Mouse (Mus musculus): ENCODE results near the gene Adcy5. TPM values are rescaled to one million over a fixed set of nuclear protein-coding genes. Genes with fewer than 3 reads are reported as not detected.

The Adcy5 gene
- polyA plus RNA-seq, 2 experiments: 0.10 to 0.32 TPM

GRCm38 (mm10) chr16:35255981-35256380 lies 101.3 kb downstream of the Adcy5 start:
- H3K36me3 ChIP-seq (replicated peaks; ENCODE audit: control insufficient read depth, insufficient read depth, low read depth): no peaks in the 10 kb centered on the region
- no peaks in the 10 kb centered on the region for H3K9me3 ChIP-seq (ENCODE audit: control insufficient read depth, low read length)
- H3K27ac ChIP-seq: no peak overlapping the region
- no peak overlapping the region for H3K9ac ChIP-seq (replicated peaks)
- TF ChIP-seq EP300 (IDR thresholded peaks at IDR 0.05; ENCODE audit: low read depth) (no peak), CTCF (IDR thresholded peaks at IDR 0.05; ENCODE audit: low read depth) (no peak)
- H3K4me1 ChIP-seq (replicated peaks; ENCODE audit: control insufficient read depth in 2 of 2, insufficient read depth in 2 of 2, low read length in 1 of 2): no peaks in the 10 kb centered on the region
- DNase-seq (ENCODE audit: low read depth in 3 of 3, low spot score in 3 of 3) (no peak), ATAC-seq (ENCODE audit: insufficient read depth) (no peak)
- 61% methylated on average over 11 of the region's 11 CpGs for WGBS (ENCODE audit: insufficient replicate concordance)
- no peak overlapping the region for H3K4me2 ChIP-seq (ENCODE audit: low read depth)
- no peaks in the 10 kb centered on the region for H3K27me3 ChIP-seq (ENCODE audit: control insufficient read depth, insufficient read depth, low read length)
- H3K4me3 ChIP-seq (ENCODE audit: insufficient read depth in 1 of 2, low read depth in 2 of 2, low read length in 2 of 2): no peak overlapping the region

DNA sequence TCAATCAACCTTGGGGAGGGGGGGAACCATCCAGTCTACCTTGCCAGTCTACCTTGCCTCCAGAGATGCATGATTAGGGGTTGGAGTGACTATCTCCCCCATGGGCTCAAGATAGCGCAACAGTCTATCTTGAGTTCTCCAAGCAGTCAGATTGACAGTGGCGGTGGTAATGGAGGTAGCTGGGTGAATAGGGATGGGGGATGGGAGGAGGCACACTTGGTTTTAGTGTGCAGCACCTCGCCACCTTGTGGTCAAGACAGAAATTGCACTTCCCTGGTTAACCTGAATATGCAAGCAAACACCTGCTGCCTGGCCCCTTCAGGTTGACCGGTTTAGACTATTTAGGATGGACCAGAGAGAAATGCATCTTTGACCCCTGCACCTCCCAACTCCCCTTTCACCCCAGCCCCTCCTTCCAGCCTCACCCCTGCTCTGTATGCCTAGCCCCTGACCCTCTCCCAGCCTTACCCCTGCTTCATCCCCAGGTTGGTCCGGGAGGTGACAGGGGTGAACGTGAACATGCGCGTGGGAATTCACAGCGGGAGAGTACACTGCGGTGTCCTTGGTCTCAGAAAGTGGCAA lies 115.8 kb downstream of the Adcy5 start:
- H3K4me3 ChIP-seq (ENCODE audit: insufficient read depth in 1 of 2, low read depth in 2 of 2, low read length in 2 of 2): no peak overlapping the region
- H3K9ac ChIP-seq (replicated peaks): no peak overlapping the region
- no peak overlapping the region for H3K27ac ChIP-seq
- no peaks in the 10 kb centered on the region for H3K9me3 ChIP-seq (ENCODE audit: control insufficient read depth, low read length)
- DNase-seq (ENCODE audit: low read depth in 3 of 3, low spot score in 3 of 3): peak; percentile 32 to 41 (median 38)
- no peaks in the 10 kb centered on the region for H3K36me3 ChIP-seq (replicated peaks; ENCODE audit: control insufficient read depth, insufficient read depth, low read depth)
- H3K4me2 ChIP-seq (ENCODE audit: low read depth): no peak overlapping the region
- H3K4me1 ChIP-seq (replicated peaks; ENCODE audit: control insufficient read depth in 2 of 2, insufficient read depth in 2 of 2, low read length in 1 of 2): no peaks in the 10 kb centered on the region
- WGBS (ENCODE audit: insufficient replicate concordance): 38% methylated on average over 10 of the region's 10 CpGs
- H3K27me3 ChIP-seq (ENCODE audit: control insufficient read depth, insufficient read depth, low read length): no peaks in the 10 kb centered on the region; the same call in 1 of the 2 replicates
- TF ChIP-seq EP300 (IDR thresholded peaks at IDR 0.05; ENCODE audit: low read depth) (no peak), CTCF (IDR thresholded peaks at IDR 0.05; ENCODE audit: low read depth) (peak; percentile 91)
- no peak for ATAC-seq (ENCODE audit: insufficient read depth)

GRCm38 (mm10) chr16:35270945-35271344 lies 116.3 kb downstream of the Adcy5 start:
- DNase-seq (ENCODE audit: low read depth in 3 of 3, low spot score in 3 of 3): no peak
- 58% methylated on average over 6 of the region's 6 CpGs for WGBS (ENCODE audit: insufficient replicate concordance)
- Histone ChIP-seq H3K27ac (no peak overlapping the region), H3K4me1 (replicated peaks; ENCODE audit: control insufficient read depth in 2 of 2, insufficient read depth in 2 of 2, low read length in 1 of 2) (no peaks in the 10 kb centered on the region), H3K9ac (replicated peaks) (no peak overlapping the region), H3K27me3 (ENCODE audit: control insufficient read depth, insufficient read depth, low read length) (no peaks in the 10 kb centered on the region; the same call in 1 of the 2 replicates), H3K4me2 (ENCODE audit: low read depth) (no peak overlapping the region), H3K9me3 (ENCODE audit: control insufficient read depth, low read length) (no peaks in the 10 kb centered on the region), H3K4me3 (ENCODE audit: insufficient read depth in 1 of 2, low read depth in 2 of 2, low read length in 2 of 2) (no peak overlapping the region), H3K36me3 (replicated peaks; ENCODE audit: control insufficient read depth, insufficient read depth, low read depth) (no peaks in the 10 kb centered on the region)
- no peak for ATAC-seq (ENCODE audit: insufficient read depth)
- TF ChIP-seq CTCF (IDR thresholded peaks at IDR 0.05; ENCODE audit: low read depth) (no peak), EP300 (IDR thresholded peaks at IDR 0.05; ENCODE audit: low read depth) (no peak)

GRCm38 (mm10) chr16:35271572-35271971 lies 116.9 kb downstream of the Adcy5 start:
- Histone ChIP-seq H3K4me3 (ENCODE audit: insufficient read depth in 1 of 2, low read depth in 2 of 2, low read length in 2 of 2) (no peak overlapping the region), H3K36me3 (replicated peaks; ENCODE audit: control insufficient read depth, insufficient read depth, low read depth) (no peaks in the 10 kb centered on the region), H3K27me3 (ENCODE audit: control insufficient read depth, insufficient read depth, low read length) (no peaks in the 10 kb centered on the region; the same call in 1 of the 2 replicates), H3K27ac (no peak overlapping the region), H3K4me1 (replicated peaks; ENCODE audit: control insufficient read depth in 2 of 2, insufficient read depth in 2 of 2, low read length in 1 of 2) (no peaks in the 10 kb centered on the region), H3K4me2 (ENCODE audit: low read depth) (no peak overlapping the region), H3K9ac (replicated peaks) (no peak overlapping the region), H3K9me3 (ENCODE audit: control insufficient read depth, low read length) (no peaks in the 10 kb centered on the region)
- WGBS (ENCODE audit: insufficient replicate concordance): 36% methylated on average over 4 of the region's 4 CpGs
- no peak for DNase-seq (ENCODE audit: low read depth in 3 of 3, low spot score in 3 of 3)
- no peak for ATAC-seq (ENCODE audit: insufficient read depth)
- no peak for TF ChIP-seq CTCF (IDR thresholded peaks at IDR 0.05; ENCODE audit: low read depth)
- no peak for TF ChIP-seq EP300 (IDR thresholded peaks at IDR 0.05; ENCODE audit: low read depth)

- ATAC-seq (ENCODE audit: insufficient read depth): no peak
Observed at GRCm38 (mm10) chr16:35272417-35272816, 117.7 kb downstream of the Adcy5 start.

More at GRCm38 (mm10) chr16:35272417-35272816, 117.7 kb downstream of the Adcy5 start:
- TF ChIP-seq CTCF (IDR thresholded peaks at IDR 0.05; ENCODE audit: low read depth) (no peak), EP300 (IDR thresholded peaks at IDR 0.05; ENCODE audit: low read depth) (no peak)
- H3K4me3 ChIP-seq (ENCODE audit: insufficient read depth in 1 of 2, low read depth in 2 of 2, low read length in 2 of 2): no peak overlapping the region
- no peak overlapping the region for H3K9ac ChIP-seq (replicated peaks)
- no peaks in the 10 kb centered on the region for H3K36me3 ChIP-seq (replicated peaks; ENCODE audit: control insufficient read depth, insufficient read depth, low read depth)
- no peaks in the 10 kb centered on the region; the same call in 1 of the 2 replicates for H3K27me3 ChIP-seq (ENCODE audit: control insufficient read depth, insufficient read depth, low read length)
- no peak overlapping the region for H3K4me2 ChIP-seq (ENCODE audit: low read depth)
- no peaks in the 10 kb centered on the region for H3K4me1 ChIP-seq (replicated peaks; ENCODE audit: control insufficient read depth in 2 of 2, insufficient read depth in 2 of 2, low read length in 1 of 2)
- no peak for DNase-seq (ENCODE audit: low read depth in 3 of 3, low spot score in 3 of 3)
- no peaks in the 10 kb centered on the region for H3K9me3 ChIP-seq (ENCODE audit: control insufficient read depth, low read length)
- no peak overlapping the region for H3K27ac ChIP-seq
- 39% methylated on average over 4 of the region's 4 CpGs for WGBS (ENCODE audit: insufficient replicate concordance)
